Mouse (Mus musculus): ENCODE data around the gene Pakap. TPM values are rescaled to one million over a fixed set of nuclear protein-coding genes. Genes with fewer than 3 reads are reported as not detected.

Gene Pakap
- polyA plus RNA-seq, 1 experiment from 2014 or later: 57.2 TPM

DNA sequence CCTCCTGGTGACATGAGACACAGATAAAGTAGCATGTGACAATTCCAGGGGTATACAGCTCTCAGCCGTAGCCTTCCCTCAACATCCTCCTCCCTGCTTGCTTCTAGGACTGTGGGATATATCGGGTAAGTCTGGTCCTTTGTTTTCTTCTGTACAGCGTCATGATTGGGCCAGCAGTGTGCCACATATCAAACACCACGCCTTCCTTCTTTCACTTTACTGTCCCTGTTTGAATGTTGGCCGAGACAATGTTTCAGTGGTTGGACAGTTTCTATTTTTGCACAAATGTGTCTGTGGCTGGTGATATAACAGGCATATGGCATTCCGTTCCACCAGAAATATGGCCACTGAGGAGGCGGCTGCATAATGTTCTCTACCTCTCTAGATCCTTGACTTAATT is 54.8 kb downstream of the Pakap start:
- Histone ChIP-seq H3K9me3 (ENCODE audit: low read depth, low read length) (no peaks in the 10 kb centered on the region), H3K4me1 (ENCODE audit: insufficient read depth) (no peaks in the 10 kb centered on the region), H3K36me3 (ENCODE audit: insufficient read depth) (no peaks in the 10 kb centered on the region), H3K9ac (no peak overlapping the region; the same call in 1 of the 2 replicates), H3K4me2 (no peak overlapping the region), H3K27ac (ENCODE audit: low read depth) (no peak overlapping the region; the same call in 1 of the 2 replicates), H3K4me3 (ENCODE audit: low read depth, low read length) (no peak overlapping the region), H3K27me3 (ENCODE audit: insufficient read depth, low read length) (no peaks in the 10 kb centered on the region)
- TF ChIP-seq CTCF (IDR thresholded peaks at IDR 0.05; ENCODE audit: low read depth): no peak
- DNase-seq (no peak), ATAC-seq (ENCODE audit: insufficient read depth) (no peak)
- 72% methylated on average over 7 of the region's 7 CpGs for WGBS

DNA sequence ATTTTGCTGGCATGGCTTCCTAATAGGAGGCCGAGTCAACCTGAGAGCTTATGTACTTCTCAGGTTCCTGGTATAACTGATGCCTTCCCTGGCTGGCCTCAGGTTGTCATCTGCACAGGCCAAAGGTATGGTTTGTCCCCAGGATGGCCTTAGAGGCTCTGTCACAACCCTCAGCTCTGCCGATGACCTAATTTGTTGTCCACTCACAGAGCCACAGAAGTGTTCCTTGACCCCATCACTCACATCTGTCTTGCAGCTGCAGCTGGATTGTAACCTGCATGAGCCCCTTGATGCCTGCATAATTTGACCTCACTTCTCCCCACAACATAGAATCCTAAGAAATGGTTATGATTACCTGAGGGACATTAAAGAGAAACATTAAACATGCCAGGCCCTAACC is 56.8 kb downstream of the Pakap start:
- Histone ChIP-seq H3K4me3 (ENCODE audit: low read depth, low read length) (no peak overlapping the region), H3K9me3 (ENCODE audit: low read depth, low read length) (no peaks in the 10 kb centered on the region), H3K27me3 (ENCODE audit: insufficient read depth, low read length) (no peaks in the 10 kb centered on the region), H3K36me3 (ENCODE audit: insufficient read depth) (no peaks in the 10 kb centered on the region), H3K4me1 (ENCODE audit: insufficient read depth) (no peaks in the 10 kb centered on the region), H3K4me2 (no peak overlapping the region), H3K9ac (no peak overlapping the region), H3K27ac (ENCODE audit: low read depth) (no peak overlapping the region)
- ATAC-seq (ENCODE audit: insufficient read depth): no peak
- no peak for TF ChIP-seq CTCF (IDR thresholded peaks at IDR 0.05; ENCODE audit: low read depth)
- no peak for DNase-seq
- 77% methylated on average over 2 of the region's 2 CpGs for WGBS

DNA sequence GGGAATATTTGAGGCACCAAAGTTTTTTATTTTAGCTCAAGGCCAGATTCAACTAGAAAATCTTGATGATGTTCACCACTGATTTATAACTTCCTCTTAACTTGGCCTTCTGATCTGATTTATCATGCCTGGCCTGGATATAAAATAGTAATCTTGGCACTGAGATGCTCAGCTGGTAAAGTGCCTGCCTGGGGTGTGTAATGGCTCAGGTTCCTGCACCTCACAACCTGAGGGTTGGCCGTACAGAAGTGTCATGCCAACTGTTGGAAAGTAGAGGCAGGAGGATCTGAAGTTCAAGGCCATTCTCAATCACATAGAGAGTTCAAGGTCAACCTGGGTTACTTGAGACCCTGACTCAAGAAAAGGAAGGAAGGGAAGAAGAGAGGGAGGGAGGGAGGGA is 57.3 kb downstream of the Pakap start:
- DNase-seq: no peak
- Histone ChIP-seq H3K9me3 (ENCODE audit: low read depth, low read length) (no peaks in the 10 kb centered on the region), H3K27ac (ENCODE audit: low read depth) (no peak overlapping the region), H3K36me3 (ENCODE audit: insufficient read depth) (no peaks in the 10 kb centered on the region), H3K9ac (no peak overlapping the region), H3K27me3 (ENCODE audit: insufficient read depth, low read length) (no peaks in the 10 kb centered on the region), H3K4me2 (no peak overlapping the region), H3K4me1 (ENCODE audit: insufficient read depth) (no peaks in the 10 kb centered on the region), H3K4me3 (ENCODE audit: low read depth, low read length) (no peak overlapping the region)
- 77% methylated on average over 1 of the region's 1 CpGs for WGBS
- no peak for ATAC-seq (ENCODE audit: insufficient read depth)
- TF ChIP-seq CTCF (IDR thresholded peaks at IDR 0.05; ENCODE audit: low read depth): no peak

DNA sequence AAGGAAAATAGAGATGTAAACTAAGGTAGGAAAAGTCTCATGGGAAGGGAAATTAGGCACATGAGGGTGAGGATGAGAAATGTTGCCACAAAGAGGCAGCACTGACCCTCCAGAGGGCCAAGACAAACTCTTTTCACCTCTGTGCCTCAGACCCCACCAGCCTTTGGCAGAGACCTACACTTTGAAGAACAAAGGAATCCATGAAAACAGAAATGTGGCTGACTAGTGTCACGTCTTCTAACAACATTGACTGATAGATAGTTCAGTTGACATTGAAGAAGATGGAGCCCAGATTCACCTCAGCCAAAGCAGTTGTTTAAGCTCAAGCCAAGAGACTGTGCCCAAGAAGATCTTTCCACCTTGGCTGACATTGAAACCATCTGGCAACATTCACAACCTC is 57.8 kb downstream of the Pakap start:
- WGBS: 63% methylated on average over 1 of the region's 1 CpGs
- no peak overlapping the region for H3K4me2 ChIP-seq
- ATAC-seq (ENCODE audit: insufficient read depth) (no peak), DNase-seq (no peak)
- no peaks in the 10 kb centered on the region for H3K9me3 ChIP-seq (ENCODE audit: low read depth, low read length)
- no peak for TF ChIP-seq CTCF (IDR thresholded peaks at IDR 0.05; ENCODE audit: low read depth)
- no peak overlapping the region for H3K9ac ChIP-seq
- no peak overlapping the region for H3K4me3 ChIP-seq (ENCODE audit: low read depth, low read length)
- H3K27me3 ChIP-seq (ENCODE audit: insufficient read depth, low read length): no peaks in the 10 kb centered on the region
- H3K27ac ChIP-seq (ENCODE audit: low read depth): no peak overlapping the region
- no peaks in the 10 kb centered on the region for H3K36me3 ChIP-seq (ENCODE audit: insufficient read depth)
- H3K4me1 ChIP-seq (ENCODE audit: insufficient read depth): no peaks in the 10 kb centered on the region

DNA sequence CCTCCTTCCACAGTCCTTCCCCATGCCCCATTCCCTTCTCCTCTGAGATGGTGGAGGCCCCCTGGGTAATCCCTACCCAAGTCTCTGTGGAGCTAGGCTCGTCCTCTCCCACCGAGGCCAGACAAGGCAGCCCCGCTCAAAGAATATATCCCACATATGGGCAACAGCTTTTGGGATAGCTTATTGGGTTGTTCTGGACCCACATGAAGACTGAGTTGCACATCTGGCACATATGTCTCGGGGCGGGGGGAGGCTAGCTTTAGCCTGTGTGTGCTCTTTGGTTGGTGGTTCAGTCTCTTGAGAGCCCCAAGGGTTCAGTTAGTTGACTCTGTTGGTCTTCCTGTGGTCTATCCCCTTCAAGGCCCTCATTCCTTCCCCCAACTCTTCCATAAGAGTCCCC is 58.9 kb downstream of the Pakap start:
- WGBS: 89% methylated on average over 5 of the region's 5 CpGs
- Histone ChIP-seq H3K4me2 (no peak overlapping the region), H3K9ac (no peak overlapping the region), H3K27ac (ENCODE audit: low read depth) (no peak overlapping the region), H3K36me3 (ENCODE audit: insufficient read depth) (no peaks in the 10 kb centered on the region), H3K27me3 (ENCODE audit: insufficient read depth, low read length) (no peaks in the 10 kb centered on the region), H3K4me1 (ENCODE audit: insufficient read depth) (no peaks in the 10 kb centered on the region), H3K9me3 (ENCODE audit: low read depth, low read length) (no peaks in the 10 kb centered on the region), H3K4me3 (ENCODE audit: low read depth, low read length) (no peak overlapping the region)
- DNase-seq (no peak), ATAC-seq (ENCODE audit: insufficient read depth) (no peak)
- TF ChIP-seq CTCF (IDR thresholded peaks at IDR 0.05; ENCODE audit: low read depth): no peak

DNA sequence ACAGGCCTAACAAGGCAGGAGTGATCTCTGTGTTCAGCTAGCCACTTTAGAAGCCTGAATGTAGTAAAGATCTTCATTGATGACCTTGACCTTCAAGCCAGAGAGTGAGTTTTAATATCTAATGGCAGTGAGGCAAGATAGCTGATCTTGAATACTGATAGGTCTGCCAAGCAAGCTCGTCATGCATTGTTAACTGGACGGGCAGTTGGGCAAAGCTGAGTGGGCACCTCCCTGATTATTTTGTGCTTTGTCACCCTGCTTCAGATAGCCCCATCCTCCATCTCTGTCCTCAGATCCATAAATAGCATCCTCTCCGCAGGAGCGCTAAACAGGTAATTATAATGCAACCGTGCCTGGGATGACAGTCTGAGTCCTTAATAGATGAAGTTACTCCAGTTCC is 64.4 kb downstream of the Pakap start:
- Histone ChIP-seq H3K9ac (no peak overlapping the region), H3K4me3 (ENCODE audit: low read depth, low read length) (no peak overlapping the region), H3K27me3 (ENCODE audit: insufficient read depth, low read length) (no peaks in the 10 kb centered on the region), H3K36me3 (ENCODE audit: insufficient read depth) (no peaks in the 10 kb centered on the region), H3K4me1 (ENCODE audit: insufficient read depth) (no peaks in the 10 kb centered on the region), H3K27ac (ENCODE audit: low read depth) (no peak overlapping the region), H3K9me3 (ENCODE audit: low read depth, low read length) (no peaks in the 10 kb centered on the region), H3K4me2 (no peak overlapping the region)
- DNase-seq (no peak), ATAC-seq (ENCODE audit: insufficient read depth) (no peak)
- no peak for TF ChIP-seq CTCF (IDR thresholded peaks at IDR 0.05; ENCODE audit: low read depth)
- WGBS: 83% methylated on average over 5 of the region's 5 CpGs

DNA sequence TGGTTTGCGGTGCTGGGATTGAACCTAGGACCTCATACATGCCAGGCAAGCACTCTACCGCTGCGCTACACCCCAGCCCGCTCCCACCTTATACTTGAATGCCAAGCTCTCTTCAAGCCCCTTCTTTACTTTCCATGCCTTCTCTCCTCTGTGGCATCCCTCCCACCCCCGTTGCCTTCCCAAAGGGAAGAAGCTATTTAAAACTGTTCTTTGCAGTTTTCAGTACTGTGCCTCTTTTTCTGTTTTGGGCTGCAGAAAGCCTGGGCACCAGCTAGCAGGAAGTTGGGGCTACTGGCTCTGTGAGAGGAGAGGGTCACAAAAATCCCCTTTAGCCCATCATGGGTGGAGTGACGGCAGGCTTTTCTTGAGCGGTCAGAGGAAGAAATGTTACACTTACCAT is 65.1 kb downstream of the Pakap start:
- Histone ChIP-seq H3K9me3 (ENCODE audit: low read depth, low read length) (no peaks in the 10 kb centered on the region), H3K4me1 (ENCODE audit: insufficient read depth) (no peaks in the 10 kb centered on the region), H3K9ac (no peak overlapping the region), H3K36me3 (ENCODE audit: insufficient read depth) (no peaks in the 10 kb centered on the region), H3K27ac (ENCODE audit: low read depth) (no peak overlapping the region), H3K4me3 (ENCODE audit: low read depth, low read length) (no peak overlapping the region), H3K27me3 (ENCODE audit: insufficient read depth, low read length) (no peaks in the 10 kb centered on the region), H3K4me2 (no peak overlapping the region)
- WGBS: 88% methylated on average over 7 of the region's 7 CpGs
- DNase-seq: no peak
- ATAC-seq (ENCODE audit: insufficient read depth): no peak
- TF ChIP-seq CTCF (IDR thresholded peaks at IDR 0.05; ENCODE audit: low read depth): no peak

DNA sequence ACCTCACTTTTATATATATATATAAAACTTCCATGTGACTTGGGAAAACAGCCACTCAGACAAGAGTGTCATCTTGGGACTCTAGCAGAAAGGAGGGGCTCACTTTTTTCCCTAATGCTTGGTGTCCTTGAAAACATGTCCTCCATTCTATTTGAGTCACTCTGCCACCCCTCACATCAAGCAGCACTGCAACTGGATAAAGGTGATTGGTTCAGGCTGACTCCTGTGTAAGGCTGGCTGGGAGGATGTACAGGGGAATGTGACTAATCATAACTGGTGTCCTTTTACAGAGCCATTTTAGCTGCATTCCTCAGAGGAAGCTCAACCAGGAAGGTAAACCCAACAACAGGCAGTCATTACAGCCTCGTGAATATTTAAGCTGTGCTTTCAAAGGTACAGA is 67.0 kb downstream of the Pakap start:
- no peaks in the 10 kb centered on the region for H3K4me1 ChIP-seq (ENCODE audit: insufficient read depth)
- no peaks in the 10 kb centered on the region for H3K9me3 ChIP-seq (ENCODE audit: low read depth, low read length)
- no peak overlapping the region for H3K4me2 ChIP-seq
- no peak for TF ChIP-seq CTCF (IDR thresholded peaks at IDR 0.05; ENCODE audit: low read depth)
- no peak for DNase-seq
- H3K27me3 ChIP-seq (ENCODE audit: insufficient read depth, low read length): no peaks in the 10 kb centered on the region
- H3K27ac ChIP-seq (ENCODE audit: low read depth): no peak overlapping the region
- no peaks in the 10 kb centered on the region for H3K36me3 ChIP-seq (ENCODE audit: insufficient read depth)
- H3K4me3 ChIP-seq (ENCODE audit: low read depth, low read length): no peak overlapping the region
- 58% methylated on average over 1 of the region's 1 CpGs for WGBS
- no peak overlapping the region for H3K9ac ChIP-seq
- ATAC-seq (ENCODE audit: insufficient read depth): no peak
